Mouse (Mus musculus) retina, adult 2 months (tissue): ENCODE measurements around the gene Arl2bp.

Source experiments
- DNase-seq: peaks from one replicate; pipeline ENCODE4 v3.0.0-alpha.2; 2012; ENCODE audit warnings: low read depth, low spot score

Arl2bp gene

DNA sequence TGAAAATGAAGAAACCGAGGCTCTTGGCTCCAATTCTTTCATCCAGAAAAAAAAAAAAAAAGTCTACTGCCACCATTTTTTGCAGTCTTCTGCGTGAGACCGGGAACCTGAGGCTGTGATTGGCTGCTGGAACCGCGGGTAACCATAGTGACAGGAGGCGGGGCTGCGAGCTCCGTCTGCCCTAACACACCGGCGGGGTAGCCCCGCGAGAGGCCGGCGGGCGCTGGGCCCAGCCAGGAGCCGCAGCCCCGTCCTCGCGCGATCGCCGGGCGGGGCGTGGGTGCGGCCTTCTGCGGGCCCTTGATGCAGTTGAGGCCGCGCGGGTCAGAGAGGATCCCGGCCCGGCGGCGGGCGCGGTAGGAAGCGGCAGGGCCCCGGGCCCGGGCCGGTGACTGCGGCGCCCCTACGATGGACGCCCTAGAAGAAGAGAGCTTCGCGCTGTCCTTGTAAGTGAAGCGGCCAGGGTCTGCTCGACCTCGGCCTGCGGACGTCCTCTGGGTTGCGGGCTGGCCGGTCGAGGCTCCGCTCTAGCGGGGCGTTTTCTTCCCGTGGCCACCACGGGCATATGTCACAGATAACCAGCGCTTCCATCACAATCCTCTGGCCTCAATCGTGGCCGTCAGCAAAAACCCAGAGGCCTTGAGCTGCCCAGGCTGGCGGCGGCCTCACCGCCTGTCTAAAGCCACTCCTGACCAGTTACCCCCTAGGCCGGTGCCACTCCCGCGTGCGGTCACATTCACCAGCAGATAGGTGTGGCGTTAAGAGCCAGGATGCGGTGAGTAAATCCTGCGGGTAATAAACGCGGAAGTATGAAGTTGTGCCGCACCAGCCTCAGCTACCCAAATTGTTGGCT, at the start of gene Arl2bp:
Gene Arl2bp (plus strand): TSS at position 145 of the 853 bp plus-strand sequence.
- peak; percentile 71 for DNase-seq

DNA sequence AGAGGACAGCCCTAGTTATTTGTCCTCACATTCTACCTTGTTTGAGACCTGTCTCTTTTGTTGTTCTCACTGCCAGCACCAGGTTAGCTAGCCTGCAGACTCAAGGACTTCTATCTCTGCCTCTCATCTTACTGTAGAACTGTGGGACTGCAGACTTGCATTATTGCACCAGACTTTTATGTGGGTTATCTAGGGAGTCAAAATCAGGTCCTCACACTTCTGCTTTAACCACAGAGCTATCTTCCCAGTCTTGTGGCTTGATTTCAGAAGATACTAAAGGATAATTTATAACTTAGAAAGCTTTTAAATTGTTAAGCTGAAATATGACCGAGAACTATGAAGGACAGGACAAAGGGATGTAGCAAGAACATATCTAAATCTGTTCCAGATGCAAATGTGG, 41.5 kb upstream of the Arl2bp start:
- no peak for DNase-seq

DNA sequence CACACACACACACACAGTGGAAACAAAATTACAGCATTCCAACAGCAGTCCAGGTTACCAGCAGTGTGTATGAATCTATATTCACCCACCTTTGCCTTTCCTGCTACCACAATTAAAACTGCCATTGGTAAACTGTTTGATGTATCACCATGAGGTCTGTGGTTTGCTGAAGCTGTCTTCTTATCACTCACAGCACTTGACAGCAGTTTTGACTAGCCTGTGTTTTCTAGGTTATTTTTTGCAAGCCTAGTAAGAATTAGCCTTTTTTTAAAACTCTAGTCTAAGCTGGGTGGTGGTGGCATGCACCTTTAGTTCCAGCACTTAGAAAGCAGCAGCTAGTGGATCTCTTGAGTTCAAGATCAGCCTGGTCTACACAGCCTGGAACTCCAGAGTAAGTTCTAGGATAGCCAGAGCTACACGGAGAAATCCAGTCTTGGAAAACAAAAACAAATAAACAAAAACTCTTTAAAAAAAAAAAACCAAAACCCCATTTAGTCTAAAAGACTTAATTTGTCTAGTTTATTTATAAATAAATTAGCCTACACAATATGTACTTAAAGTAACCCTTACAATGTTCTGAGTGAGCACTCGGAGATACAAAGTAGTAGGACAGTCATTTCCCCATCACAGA, 32.7 kb upstream of the Arl2bp start:
- no peak for DNase-seq

DNA sequence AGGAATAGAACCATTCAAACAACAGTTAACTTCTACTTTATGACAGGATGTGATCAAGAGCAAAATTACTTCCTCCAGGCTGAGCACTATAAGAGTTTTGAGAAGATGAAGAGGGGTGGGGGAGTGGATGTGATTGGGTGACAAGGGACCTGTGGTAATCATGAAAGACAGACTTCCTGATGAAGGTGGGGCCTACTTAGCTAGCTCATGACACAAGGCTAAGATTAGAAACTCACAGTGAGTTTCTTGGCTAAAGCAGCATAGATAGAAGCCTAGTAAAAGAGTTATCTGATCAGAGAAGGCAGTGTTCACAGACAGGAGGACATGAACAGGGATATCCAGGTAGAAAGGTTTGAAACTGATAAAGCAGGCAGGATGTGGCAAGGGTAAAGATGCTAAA, 32.2 kb upstream of the Arl2bp start:
- no peak for DNase-seq

DNA sequence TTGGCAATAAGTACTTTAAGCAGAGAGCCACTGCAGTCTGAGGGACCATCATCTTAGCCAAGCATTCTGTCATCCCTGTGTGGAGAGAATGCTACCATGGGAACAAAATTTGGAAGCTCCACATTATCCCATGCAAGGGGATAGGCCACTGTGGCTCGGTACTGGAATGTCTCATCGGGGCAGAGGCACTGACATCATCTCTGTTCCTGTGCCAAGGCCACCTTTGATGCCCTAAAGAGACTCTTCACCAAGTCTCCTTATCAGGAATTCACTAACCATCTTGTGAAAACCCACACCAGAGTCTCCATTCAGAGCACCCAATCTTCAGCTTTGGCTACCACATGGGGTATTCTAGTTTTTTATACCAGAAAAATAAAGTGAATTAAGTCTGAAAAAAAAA, 25.2 kb upstream of the Arl2bp start:
- DNase-seq: no peak

DNA sequence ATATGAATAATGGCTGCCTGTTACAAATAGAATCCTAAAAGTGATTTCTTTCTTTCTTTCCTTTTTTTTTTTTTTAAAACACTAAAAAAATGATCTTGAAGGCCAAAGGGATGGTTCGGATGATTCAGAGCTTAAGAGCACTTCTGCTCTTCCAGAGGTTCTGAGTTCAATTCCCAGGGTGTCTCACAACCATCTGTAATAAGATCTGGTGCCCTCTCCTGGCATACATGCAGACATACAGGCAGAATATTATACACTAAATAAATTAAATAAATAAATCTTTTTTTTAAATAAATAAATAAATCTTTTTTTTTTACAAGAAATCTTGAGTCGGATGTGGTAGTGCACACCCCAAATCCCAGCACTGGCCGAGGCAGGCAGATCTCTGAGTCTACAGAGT, 24.5 kb upstream of the Arl2bp start:
- DNase-seq: no peak

DNA sequence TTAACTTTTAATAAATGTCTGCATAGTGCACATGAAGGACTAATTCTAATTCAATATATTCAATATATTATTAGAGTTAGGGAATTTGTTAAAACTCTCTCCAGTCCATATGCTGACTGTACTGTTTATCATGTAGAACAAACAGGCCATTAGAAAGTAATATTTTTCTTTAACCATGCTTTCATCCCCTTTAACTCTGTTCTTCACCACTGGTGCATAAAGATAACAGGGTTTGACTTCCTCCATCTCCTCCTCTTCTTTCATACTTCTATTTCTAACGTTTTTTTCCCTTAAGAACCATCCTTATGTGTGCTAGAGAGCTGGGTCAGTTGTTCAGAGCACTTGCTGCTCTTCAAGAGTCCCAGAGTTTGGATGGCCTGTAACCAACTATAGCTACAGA, 21.2 kb upstream of the Arl2bp start:
- DNase-seq: no peak

DNA sequence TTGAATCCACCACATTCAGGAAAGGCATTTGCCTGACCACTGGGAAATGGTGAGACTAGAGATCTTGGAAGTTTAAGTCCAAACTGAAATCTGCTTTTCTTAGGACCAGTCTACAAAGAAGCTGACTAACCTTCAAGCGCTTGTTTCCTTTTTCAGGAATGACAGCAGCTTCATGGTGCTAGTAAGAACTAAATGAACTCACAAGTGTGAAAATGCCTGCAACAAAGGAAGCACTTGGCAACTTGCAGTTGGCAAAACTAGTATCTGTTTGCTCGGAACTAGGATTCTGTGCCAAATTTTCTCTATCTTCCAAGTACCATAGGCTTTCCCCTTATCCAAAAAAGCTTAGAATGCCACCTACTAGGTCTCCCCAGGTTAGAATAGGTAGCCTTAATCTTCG, 20.2 kb upstream of the Arl2bp start:
- no peak for DNase-seq

DNA sequence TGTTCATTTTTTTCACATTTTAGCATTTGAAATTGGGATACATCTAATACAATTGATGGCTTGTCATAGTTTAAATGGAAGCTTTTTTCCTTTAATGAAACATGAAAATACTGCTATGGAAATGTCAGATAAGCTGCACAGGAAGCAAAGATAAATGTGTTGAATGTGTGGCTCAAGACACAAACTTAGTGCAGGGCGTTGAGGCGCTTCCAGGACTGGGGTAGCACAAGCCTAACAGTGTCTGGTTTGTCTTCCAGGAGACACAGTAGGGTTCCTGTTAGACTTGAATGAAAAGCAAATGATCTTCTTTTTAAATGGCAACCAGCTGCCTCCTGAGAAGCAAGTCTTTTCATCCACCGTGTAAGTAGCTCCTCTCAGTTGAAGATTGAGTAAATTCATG, 16.9 kb upstream of the Arl2bp start:
- no peak for DNase-seq

DNA sequence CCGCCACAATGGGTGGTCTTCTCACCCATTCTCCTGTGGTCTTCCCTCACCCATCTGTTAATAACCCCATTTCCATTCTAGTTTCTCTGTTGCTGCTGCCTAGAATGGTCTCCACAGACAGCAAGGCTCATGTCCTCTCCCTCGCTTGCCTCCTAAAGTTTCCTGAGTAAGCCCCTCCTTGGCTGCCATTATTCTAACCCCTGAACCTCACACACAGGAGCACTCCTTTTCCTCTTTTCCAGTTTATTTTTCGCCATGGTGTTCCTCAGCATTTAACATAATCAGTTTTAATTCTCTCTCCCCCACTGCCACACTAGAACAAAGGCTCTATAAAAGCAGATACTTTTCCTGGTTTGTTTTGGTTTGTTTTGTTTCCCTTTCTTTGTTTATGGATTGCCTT, 13.4 kb upstream of the Arl2bp start:
- DNase-seq: no peak

DNA sequence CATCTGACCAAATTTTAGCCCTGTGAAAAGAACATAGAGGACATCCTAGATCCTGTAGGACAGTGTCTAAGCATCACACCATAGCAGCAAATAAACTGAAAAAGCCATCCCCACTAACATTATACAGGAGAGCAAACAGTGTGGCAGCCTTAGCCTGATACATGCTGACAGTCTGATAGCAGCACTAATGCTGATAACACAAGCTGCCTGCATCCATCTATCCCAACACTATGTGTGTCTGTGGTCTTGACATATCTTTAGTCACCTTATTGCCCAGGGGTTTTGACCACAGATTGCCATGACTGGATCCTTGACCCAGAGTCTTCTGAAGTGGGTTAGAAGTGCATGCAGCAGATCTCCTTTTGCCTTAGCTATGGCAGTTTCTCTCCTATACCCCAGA, 11.4 kb upstream of the Arl2bp start:
- DNase-seq: no peak

DNA sequence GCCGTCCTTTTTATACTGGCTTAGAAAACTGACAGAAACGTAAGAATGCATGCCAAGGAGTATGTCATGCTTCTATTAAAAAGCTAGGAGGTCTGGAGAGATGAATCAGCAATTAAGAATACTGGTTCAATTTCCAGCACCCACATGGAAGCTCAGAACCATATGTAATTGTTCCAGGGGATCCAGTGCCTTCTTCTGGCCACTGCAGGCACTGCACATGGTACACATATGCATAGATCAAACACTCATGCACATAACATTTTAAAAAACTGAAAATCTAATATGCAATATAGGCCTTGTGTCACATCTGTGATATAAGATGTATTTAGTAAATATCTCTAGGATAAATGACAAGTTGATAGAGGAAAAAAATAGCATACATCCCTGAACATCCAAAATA, 8.4 kb upstream of the Arl2bp start:
- no peak for DNase-seq

DNA sequence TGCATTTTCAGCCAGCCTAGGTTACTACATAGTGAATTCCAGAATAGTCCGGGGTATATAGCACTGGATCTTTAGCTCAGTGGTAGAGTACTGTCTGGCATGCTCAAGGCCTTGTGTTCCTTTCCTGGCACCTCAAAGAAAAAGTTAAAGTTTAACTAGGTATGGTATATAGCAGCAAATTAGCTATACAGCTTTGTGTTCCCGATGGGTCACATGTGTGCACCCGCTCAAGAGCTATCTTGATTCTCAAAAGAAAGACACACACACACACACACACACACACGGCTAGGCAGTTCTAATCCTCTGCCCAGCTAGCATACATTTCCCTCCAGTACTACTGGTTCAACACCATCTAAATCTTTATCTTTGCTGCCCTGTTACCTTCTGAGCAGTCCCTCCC, 6.0 kb upstream of the Arl2bp start:
- no peak for DNase-seq

DNA sequence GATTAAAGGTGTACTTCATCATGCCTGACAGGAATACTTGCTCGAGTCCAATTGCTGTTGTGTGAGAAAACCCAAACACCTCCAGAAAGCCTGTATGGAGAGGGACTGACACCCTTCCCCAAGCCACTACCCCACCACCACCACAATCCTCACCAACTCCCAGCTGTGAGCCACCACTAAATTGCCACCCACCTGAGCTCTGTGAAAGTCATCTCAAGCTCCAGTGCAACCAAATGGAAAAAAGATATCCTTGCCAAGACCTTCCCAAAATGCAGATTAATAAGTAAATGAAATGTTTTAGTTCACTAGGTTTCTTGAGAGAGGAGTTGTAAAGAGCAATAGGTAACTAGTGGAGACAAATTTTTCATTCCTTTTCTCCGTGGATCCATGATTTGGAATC, 1.7 kb upstream of the Arl2bp start:
- no peak for DNase-seq

DNA sequence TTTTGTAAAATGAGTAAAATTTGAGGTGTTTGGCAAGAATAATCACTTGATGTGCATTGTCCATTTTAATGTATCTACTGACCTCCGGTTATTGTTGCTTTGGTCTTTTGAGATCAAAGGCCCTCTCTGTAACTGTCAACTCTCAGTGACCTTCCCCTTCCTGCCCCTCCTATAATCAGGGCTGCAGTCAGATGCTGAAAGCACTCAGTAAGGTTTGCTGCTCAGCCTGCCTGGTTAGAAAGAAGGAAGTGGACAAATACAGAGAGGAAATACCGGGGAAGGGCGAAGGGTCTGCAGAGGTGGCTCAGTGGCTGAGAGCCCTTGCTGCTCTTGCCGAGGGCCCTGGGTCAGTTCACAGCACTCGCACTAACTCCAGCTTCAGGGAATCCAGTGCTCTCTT, 8.0 kb downstream of the Arl2bp start:
- no peak for DNase-seq

DNA sequence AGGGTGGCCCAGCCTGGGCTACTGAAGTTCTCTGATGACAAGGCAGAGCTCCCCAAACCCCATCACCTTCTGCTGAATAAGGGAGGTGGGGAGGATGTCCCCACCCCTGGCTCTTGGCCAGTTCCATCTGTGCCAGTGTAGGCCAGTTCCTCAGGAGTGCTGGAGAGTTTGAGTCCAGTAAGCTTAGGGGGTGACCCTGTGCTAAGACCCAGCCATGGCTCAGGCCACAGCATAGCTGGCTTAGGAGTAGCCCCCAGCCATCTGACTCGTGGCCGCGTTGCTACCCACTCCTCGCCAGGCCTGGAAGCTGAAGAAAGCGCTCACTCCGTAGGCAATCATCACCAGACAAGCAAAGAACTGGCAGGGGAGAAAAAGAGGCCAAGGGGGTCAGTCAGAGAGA, 9.5 kb downstream of the Arl2bp start:
- DNase-seq: no peak

DNA sequence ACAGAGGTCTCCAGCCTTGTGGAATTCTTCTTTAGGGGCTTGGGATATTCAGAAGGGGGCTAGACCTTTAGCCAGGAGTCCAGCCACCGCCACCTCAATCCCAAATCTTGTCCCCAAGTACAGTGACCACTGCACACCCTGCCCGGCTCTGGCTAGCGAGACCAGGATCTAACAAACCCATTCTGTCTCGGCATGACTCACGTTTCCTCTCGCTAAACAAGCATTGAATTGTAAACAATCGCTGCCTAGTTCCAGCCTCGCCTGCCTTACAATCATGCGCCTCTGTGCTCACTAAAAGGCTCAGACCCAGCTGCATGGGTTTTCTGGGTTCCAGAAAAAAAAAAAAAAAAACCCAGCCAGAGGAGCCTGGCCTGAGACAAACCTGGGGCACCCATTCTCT, 12.2 kb downstream of the Arl2bp start:
- DNase-seq: no peak

DNA sequence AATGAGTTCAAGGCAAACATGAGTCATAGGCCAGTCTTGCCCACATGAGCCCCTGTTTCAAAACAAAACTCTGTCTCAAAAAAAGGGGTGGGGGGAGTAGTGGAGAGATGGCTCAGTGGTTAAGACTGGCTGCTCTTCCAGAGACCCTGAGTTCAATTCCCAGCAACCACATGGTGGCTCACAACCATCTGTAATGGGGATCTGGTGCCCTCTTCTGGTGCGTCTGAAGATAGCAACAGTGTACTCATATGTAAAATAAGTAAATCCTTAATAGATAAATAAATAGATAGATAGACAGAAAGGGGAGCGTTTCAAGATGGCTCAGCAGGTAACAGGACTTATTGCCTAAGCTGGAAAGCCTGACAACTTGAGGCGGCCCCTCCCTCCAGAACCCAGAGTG, 14.0 kb downstream of the Arl2bp start:
- DNase-seq: no peak

DNA sequence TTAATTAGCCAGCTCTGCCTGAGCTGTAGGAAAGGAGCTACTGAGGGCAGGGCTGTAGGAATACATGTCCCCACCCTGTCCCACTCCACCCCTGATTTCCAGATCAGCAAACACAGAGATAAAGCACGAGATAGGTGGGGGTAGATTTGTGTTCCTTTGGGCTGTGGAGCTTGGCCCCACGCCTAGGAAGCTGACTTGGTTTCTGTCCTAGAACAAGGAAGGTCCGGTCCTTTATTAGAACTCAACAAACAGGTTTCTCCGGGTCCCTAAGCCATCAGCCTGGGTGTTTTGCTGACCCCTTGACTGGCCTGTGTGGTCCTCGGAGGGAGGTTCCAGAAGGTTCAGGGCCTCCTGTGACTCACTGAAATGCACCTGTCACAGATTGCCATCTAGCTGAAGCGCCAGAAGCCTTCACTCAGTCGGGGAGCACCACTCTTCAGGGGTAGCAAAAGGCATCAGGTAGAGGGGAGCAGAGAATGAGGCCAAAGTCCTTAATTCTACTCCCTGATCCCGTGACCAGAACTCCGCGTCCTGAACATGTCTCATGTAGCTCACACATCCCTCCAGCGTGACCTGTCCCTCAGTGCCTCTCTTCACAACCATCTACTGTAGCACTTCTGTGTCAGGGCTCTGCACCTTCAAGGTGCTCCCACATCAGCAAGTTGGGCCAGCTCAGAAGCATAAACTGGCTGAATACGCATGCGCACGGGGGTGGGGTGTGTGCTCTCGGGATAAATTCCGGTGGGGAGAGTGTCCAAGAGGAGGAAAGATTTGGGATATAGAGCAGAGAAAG, 16.5 kb downstream of the Arl2bp start:
- no peak for DNase-seq

DNA sequence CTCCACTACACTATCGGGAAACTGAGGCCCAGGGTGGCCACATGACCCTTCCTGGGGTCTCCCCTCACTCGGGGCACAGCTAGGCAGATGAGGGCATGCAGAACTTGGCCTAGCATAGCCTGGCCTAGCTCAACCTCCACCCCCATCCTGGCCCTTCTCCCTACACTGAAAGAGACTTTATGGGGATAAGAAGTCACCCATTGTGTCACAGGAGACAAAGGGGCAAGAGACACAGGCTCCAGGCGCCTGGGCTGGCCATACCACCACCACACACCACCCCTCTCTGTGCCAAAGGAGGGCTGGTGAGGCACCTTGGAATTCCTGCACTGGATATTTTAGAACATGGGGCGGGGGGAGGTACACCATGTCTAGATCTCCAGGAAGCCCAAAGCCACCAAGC, 17.9 kb downstream of the Arl2bp start:
- no peak for DNase-seq

DNA sequence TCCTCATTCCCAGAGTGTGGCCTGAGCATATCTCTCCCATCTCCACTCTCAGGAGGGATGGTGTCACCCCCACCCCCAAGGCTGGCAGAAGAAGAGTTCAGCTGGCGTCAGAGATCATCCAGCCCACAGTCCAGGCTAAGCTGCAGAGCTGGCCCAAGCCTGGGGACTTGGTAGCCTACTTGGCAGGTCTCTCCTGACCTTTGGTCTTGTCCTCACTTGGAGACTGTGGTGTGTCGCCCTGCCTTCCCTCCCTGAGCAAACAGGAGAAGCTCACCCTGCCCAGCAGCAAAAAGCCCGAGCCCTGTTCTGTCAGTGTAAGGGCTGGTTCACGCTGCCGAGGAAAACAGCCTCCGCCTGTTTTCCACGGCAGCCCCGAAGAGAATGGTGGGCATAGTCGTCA, 19.6 kb downstream of the Arl2bp start:
- DNase-seq: no peak

DNA sequence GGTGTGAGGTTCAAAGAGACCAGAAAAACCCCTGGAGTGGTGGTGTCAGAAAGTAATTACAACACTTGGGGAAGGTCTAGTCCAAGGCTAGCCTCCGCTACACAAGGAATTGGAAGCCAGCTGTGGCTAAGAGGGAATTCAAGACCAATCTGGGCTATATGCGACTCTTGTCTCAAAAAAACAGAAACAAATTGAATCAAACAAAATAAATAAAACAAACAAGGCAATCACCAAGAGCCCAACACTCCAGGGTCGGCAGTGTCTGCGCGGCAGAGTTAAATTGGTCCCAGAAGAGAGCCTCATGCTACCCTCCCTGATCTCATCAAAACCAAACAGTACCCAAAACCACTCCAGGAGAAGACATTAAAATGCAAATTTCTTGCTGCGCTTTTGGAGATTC, 28.3 kb downstream of the Arl2bp start:
- DNase-seq: no peak
